ENCODE assay signal across 11 mouse cellular contexts in genomic region chr3:108402528-108402920, GRCm38 (mm10). TPM values are rescaled to one million over a fixed set of nuclear protein-coding genes. Genes with fewer than 3 reads are reported as not detected.
DNase-seq lines count a peak whose midpoint lies in the region; ATAC-seq and TF ChIP-seq lines count a peak whose summit lies in the region.
"Had no signal": no experiment of that assay in that cellular context is flagged by ENCODE, and none has a peak within 500 bp of the region (broad histone marks: within the 10 kb centered on the region; RNA-seq: fewer than 3 reads in every experiment).

No protein-coding gene starts in this region.

- no peaks in the 10 kb centered on the region for H3K9me3 ChIP-seq in embryonic facial prominence, embryonic 10.5 days
- H3K9me3 ChIP-seq in hindbrain, embryonic 12.5 days (replicated peaks): no peaks in the 10 kb centered on the region
- H3K9me3 ChIP-seq in midbrain, postnatal 0 days (ENCODE audit: low read length): no peaks in the 10 kb centered on the region
- H3K9me3 ChIP-seq: heart, embryonic 15.5 days; lung, embryonic 15.5 days had no signal

- H3K4me1 ChIP-seq in embryonic facial prominence, embryonic 10.5 days: peaks cover 37% of the 10 kb centered on the region
- peaks cover 49% of the 10 kb centered on the region for H3K4me1 ChIP-seq in hindbrain, embryonic 12.5 days
- peaks cover 5% of the 10 kb centered on the region; the same call in 1 of the 2 replicates for H3K4me1 ChIP-seq in midbrain, postnatal 0 days (ENCODE audit: insufficient read depth, low read length)

- peaks cover 94% of the 10 kb centered on the region for H3K36me3 ChIP-seq in embryonic facial prominence, embryonic 10.5 days (replicated peaks)
- H3K36me3 ChIP-seq in hindbrain, embryonic 12.5 days: peaks cover 93% of the 10 kb centered on the region
- peaks cover 68% of the 10 kb centered on the region for H3K36me3 ChIP-seq in midbrain, postnatal 0 days (ENCODE audit: insufficient read depth, low read length)
- H3K36me3 ChIP-seq: heart, embryonic 15.5 days; lung, embryonic 15.5 days had no signal

- no peak overlapping the region for H3K4me2 ChIP-seq in hindbrain, embryonic 12.5 days (replicated peaks)
- no peak overlapping the region for H3K4me2 ChIP-seq in midbrain, postnatal 0 days (ENCODE audit: low read depth, low read length, poor library complexity, severe bottlenecking)

- H3K27ac ChIP-seq in embryonic facial prominence, embryonic 10.5 days (replicated peaks): peak overlapping the region; percentile 55; the same call in 1 of the 2 replicates
- H3K27ac ChIP-seq in hindbrain, embryonic 12.5 days: peak overlapping the region; percentile 62
- H3K27ac ChIP-seq in midbrain, postnatal 0 days (ENCODE audit: low read depth, low read length): peak overlapping the region; percentile 0; the same call in 1 of the 2 replicates
- H3K27ac ChIP-seq: heart, embryonic 15.5 days had no signal

- intact Hi-C loops in gastrocnemius, postnatal 14 days (cut with DNase I; ENCODE audit: low total_unique reads): loop anchor here (5.0 kb wide), 1 partner anchor 160 kb away; the partner anchor contains the start of gene Tmem167b

- H3K4me3 ChIP-seq in embryonic facial prominence, embryonic 10.5 days: no peak overlapping the region
- no peak overlapping the region for H3K4me3 ChIP-seq in hindbrain, embryonic 12.5 days
- H3K4me3 ChIP-seq in midbrain, postnatal 0 days (ENCODE audit: low read depth, low read length): no peak overlapping the region
- H3K4me3 ChIP-seq: heart, embryonic 15.5 days had no signal

- WGBS in embryonic facial prominence, embryonic 10.5 days: 89% methylated on average over 15 of the region's 15 CpGs
- 83% methylated on average over 15 of the region's 15 CpGs for WGBS in hindbrain, embryonic 12.5 days
- 58% methylated on average over 15 of the region's 15 CpGs for WGBS in midbrain, postnatal 0 days

- ATAC-seq in hindbrain, embryonic 12.5 days (ENCODE audit: low FRiP score): no peak
- ATAC-seq in midbrain, postnatal 0 days (ENCODE audit: low FRiP score): no peak
- ATAC-seq in megakaryocyte progenitor cell, adult 5-6 weeks (replicated peaks; ENCODE audit: poor library complexity): no peak

- peak; percentile 5 for DNase-seq in gastrocnemius, postnatal 14 days
- DNase-seq in gastrocnemius, adult 18-20 months (ENCODE audit: low spot score): no peak
- DNase-seq in embryonic facial prominence, embryonic 10.5 days (ENCODE audit: low spot score): no peak
- peak; percentile 66 for DNase-seq in midbrain, postnatal 0 days (ENCODE audit: low spot score)
- DNase-seq in adrenal gland, postnatal 25 days: no peak
- no peak for DNase-seq in retina, embryonic 14.5 days (ENCODE audit: low spot score)

- no peaks in the 10 kb centered on the region for H3K27me3 ChIP-seq in embryonic facial prominence, embryonic 10.5 days (replicated peaks; ENCODE audit: low read depth, poor library complexity, severe bottlenecking)
- no peaks in the 10 kb centered on the region for H3K27me3 ChIP-seq in hindbrain, embryonic 12.5 days
- no peaks in the 10 kb centered on the region for H3K27me3 ChIP-seq in midbrain, postnatal 0 days (ENCODE audit: insufficient read depth, low read length)
- H3K27me3 ChIP-seq: lung, embryonic 15.5 days had no signal

- no peak for TF ChIP-seq CTCF in midbrain, postnatal 0 days (IDR thresholded peaks at IDR 0.05)

- H3K9ac ChIP-seq in hindbrain, embryonic 12.5 days: peak overlapping the region; percentile 27; the same call in 1 of the 2 replicates
- no peak overlapping the region for H3K9ac ChIP-seq in midbrain, postnatal 0 days (replicated peaks; ENCODE audit: low read length, poor library complexity, severe bottlenecking)
- H3K9ac ChIP-seq: heart, embryonic 15.5 days; lung, embryonic 15.5 days had no signal

RNA-seq across cellular contexts. Expression of gene Celsr2, which starts 12.8 kb away (rescaled TPM):
- 1 to 10 TPM; 3.1 TPM for total RNA-seq in gastrocnemius, postnatal 14 days (2021)
- total RNA-seq in gastrocnemius, adult 18-20 months (2021): 10 to 100 TPM; 10.0 to 11.6 TPM
- 10.2 and 20.1 TPM in 2 replicates for polyA plus RNA-seq in embryonic facial prominence, embryonic 10.5 days (2016; fragmentation: Nextera tagmentation; extraction: Ambion mirVana)
- 63.3 and 75.2 TPM in 2 replicates for polyA plus RNA-seq in hindbrain, embryonic 12.5 days (2016; fragmentation: Nextera tagmentation; extraction: Ambion mirVana)
- 68.5 and 83.4 TPM in 2 replicates for total RNA-seq in midbrain, postnatal 0 days (2014; rRNA removed)
- polyA plus RNA-seq in midbrain, postnatal 0 days (2015; fragmentation: Nextera tagmentation; extraction: Ambion mirVana): 19.0 and 24.4 TPM in 2 replicates
- total RNA-seq in megakaryocyte progenitor cell, adult 5-6 weeks (2015): 1.1 and 1.6 TPM in 2 replicates
- 0.20 and 0.42 TPM in 2 replicates for total RNA-seq in megakaryocyte progenitor cell, adult 5-6 weeks (2017)
- 6.4 and 7.5 TPM in 2 replicates for total RNA-seq in adrenal gland, postnatal 25 days (2021)

RNA-seq across cellular contexts. Expression of gene Psrc1, which starts 18.9 kb away (rescaled TPM):
- total RNA-seq in gastrocnemius, postnatal 14 days (2021): 1 to 10 TPM in 1 of 2 experiments, under 1 TPM in 1; 0.53 to 1.1 TPM
- not detected for total RNA-seq in gastrocnemius, adult 18-20 months (2021)
- 97.9 and 100.0 TPM in 2 replicates for polyA plus RNA-seq in embryonic facial prominence, embryonic 10.5 days (2016; fragmentation: Nextera tagmentation; extraction: Ambion mirVana)
- polyA plus RNA-seq in hindbrain, embryonic 12.5 days (2016; fragmentation: Nextera tagmentation; extraction: Ambion mirVana): 39.4 and 41.0 TPM in 2 replicates
- total RNA-seq in midbrain, postnatal 0 days (2014; rRNA removed): 4.8 and 5.6 TPM in 2 replicates
- polyA plus RNA-seq in midbrain, postnatal 0 days (2015; fragmentation: Nextera tagmentation; extraction: Ambion mirVana): 1.8 and 3.2 TPM in 2 replicates
- total RNA-seq in megakaryocyte progenitor cell, adult 5-6 weeks (2015): 7.7 and 10.3 TPM in 2 replicates
- 10.2 and 14.1 TPM in 2 replicates for total RNA-seq in megakaryocyte progenitor cell, adult 5-6 weeks (2017)
- total RNA-seq in adrenal gland, postnatal 25 days (2021): 2.5 and 3.7 TPM in 2 replicates

RNA-seq across cellular contexts. Expression of gene Mybphl, which starts 37.8 kb away (rescaled TPM):
- under 1 TPM; 0.27 to 0.35 TPM for total RNA-seq in gastrocnemius, postnatal 14 days (2021)
- total RNA-seq in gastrocnemius, adult 18-20 months (2021): not detected
- 0.22 TPM in 1 of 2 replicates, not detected in the other for polyA plus RNA-seq in embryonic facial prominence, embryonic 10.5 days (2016; fragmentation: Nextera tagmentation; extraction: Ambion mirVana)
- not detected in 2 replicates for polyA plus RNA-seq in hindbrain, embryonic 12.5 days (2016; fragmentation: Nextera tagmentation; extraction: Ambion mirVana)
- total RNA-seq in midbrain, postnatal 0 days (2014; rRNA removed): not detected in 2 replicates
- polyA plus RNA-seq in midbrain, postnatal 0 days (2015; fragmentation: Nextera tagmentation; extraction: Ambion mirVana): 0.13 TPM in 1 of 2 replicates, not detected in the other
- total RNA-seq in megakaryocyte progenitor cell, adult 5-6 weeks (2015): not detected in 2 replicates
- total RNA-seq in megakaryocyte progenitor cell, adult 5-6 weeks (2017): not detected in 2 replicates
- total RNA-seq in adrenal gland, postnatal 25 days (2021): not detected in 2 replicates
- total RNA-seq: left cerebral cortex, postnatal 10 days had no signal

RNA-seq across cellular contexts. Expression of gene Sars, which starts 42.5 kb away (rescaled TPM):
- 100 to 1,000 TPM; 115 to 120 TPM for total RNA-seq in gastrocnemius, postnatal 14 days (2021)
- 100 to 1,000 TPM; 118 to 122 TPM for total RNA-seq in gastrocnemius, adult 18-20 months (2021)
- polyA plus RNA-seq in embryonic facial prominence, embryonic 10.5 days (2016; fragmentation: Nextera tagmentation; extraction: Ambion mirVana): 132 and 139 TPM in 2 replicates
- polyA plus RNA-seq in hindbrain, embryonic 12.5 days (2016; fragmentation: Nextera tagmentation; extraction: Ambion mirVana): 186 and 188 TPM in 2 replicates
- total RNA-seq in midbrain, postnatal 0 days (2014; rRNA removed): 160 and 163 TPM in 2 replicates
- 223 and 225 TPM in 2 replicates for polyA plus RNA-seq in midbrain, postnatal 0 days (2015; fragmentation: Nextera tagmentation; extraction: Ambion mirVana)
- 19.0 and 26.5 TPM in 2 replicates for total RNA-seq in megakaryocyte progenitor cell, adult 5-6 weeks (2015)
- total RNA-seq in megakaryocyte progenitor cell, adult 5-6 weeks (2017): 249 and 357 TPM in 2 replicates
- total RNA-seq in adrenal gland, postnatal 25 days (2021): 170 and 185 TPM in 2 replicates

Comparison
In these comparisons a context has a peak if more than half of its experiments do, and no peak if none do; other contexts are left out.
1. DNase-seq: peak in gastrocnemius, postnatal 14 days (single experiment) and midbrain, postnatal 0 days (single experiment); none in gastrocnemius, adult 18-20 months (single experiment), embryonic facial prominence, embryonic 10.5 days (single experiment), adrenal gland, postnatal 25 days (single experiment) and retina, embryonic 14.5 days (single experiment).
2. H3K27ac ChIP-seq: peak in every context shown above with its lines; median percentile 62 in hindbrain, embryonic 12.5 days; 55 in embryonic facial prominence, embryonic 10.5 days; 0 in midbrain, postnatal 0 days.